Mouse (Mus musculus): ENCODE data around the gene Nup62. TPM values are rescaled to one million over a fixed set of nuclear protein-coding genes. Genes with fewer than 3 reads are reported as not detected.

Nup62 gene
- polyA plus RNA-seq, 2 experiments: 31.5 to 44.8 TPM

DNA sequence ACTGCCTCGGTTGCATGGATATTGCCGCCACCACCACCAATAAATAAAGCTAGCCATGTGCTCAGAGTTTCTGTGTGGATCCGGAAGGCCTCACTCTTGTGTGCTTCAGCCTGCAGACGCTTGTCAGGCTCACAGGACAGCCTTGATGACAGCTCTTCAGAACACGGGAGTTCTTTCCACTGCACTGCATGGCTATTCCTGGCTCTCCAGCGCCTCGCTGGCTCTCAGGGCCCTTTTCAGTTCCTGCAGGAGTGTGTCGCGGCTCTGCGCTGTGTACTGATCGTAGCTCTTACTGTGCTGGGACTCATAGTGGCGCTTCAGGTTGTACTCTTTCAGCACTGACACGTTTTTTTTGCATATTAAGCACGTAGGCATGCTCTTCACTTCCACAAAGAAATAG, 61.9 kb downstream of the Nup62 start:
- peaks cover 5% of the 10 kb centered on the region for H3K36me3 ChIP-seq (replicated peaks; ENCODE audit: control insufficient read depth, insufficient read depth, low read depth)
- no peaks in the 10 kb centered on the region for H3K27me3 ChIP-seq (ENCODE audit: control insufficient read depth, insufficient read depth, low read length)
- H3K9ac ChIP-seq (replicated peaks): no peak overlapping the region
- no peak overlapping the region for H3K4me3 ChIP-seq (ENCODE audit: insufficient read depth in 1 of 2, low read depth in 2 of 2, low read length in 2 of 2)
- 82% methylated on average over 14 of the region's 14 CpGs for WGBS (ENCODE audit: insufficient replicate concordance)
- no peak overlapping the region for H3K4me2 ChIP-seq (ENCODE audit: low read depth)
- ATAC-seq (ENCODE audit: insufficient read depth): no peak
- no peak for DNase-seq (ENCODE audit: low read depth in 3 of 3, low spot score in 3 of 3)
- no peak overlapping the region for H3K27ac ChIP-seq
- 0 out of 4 replicates have a peak, but pooled peaks cover 0 to 2% of the 10 kb centered on the region in 2 experiments for H3K4me1 ChIP-seq (replicated peaks; ENCODE audit: control insufficient read depth in 2 of 2, insufficient read depth in 2 of 2, low read length in 1 of 2)
- H3K9me3 ChIP-seq (ENCODE audit: control insufficient read depth, low read length): no peaks in the 10 kb centered on the region
- no peak for TF ChIP-seq EP300 (IDR thresholded peaks at IDR 0.05; ENCODE audit: low read depth)
- TF ChIP-seq CTCF (IDR thresholded peaks at IDR 0.05; ENCODE audit: low read depth): no peak

MicroRNAs encoded within 50 kb of the gene (microRNA counts, 519-probe panel; counts per million panel counts)
- microRNA mmu-miR-707: 69.9 counts per million

Small RNA genes lying within 50 kb of the gene (microRNA-seq; reads per million reads assigned to microRNA genes)
- gene Mir707: not detected

Other genes with a start within 250 kb of the Nup62 start
- 4.3 and 5.8 TPM in 2 replicates for gene Napsa, start 243.7 kb upstream of the Nup62 start, polyA plus RNA-seq (2012; rRNA removed)
- 6.7 and 8.6 TPM in 2 replicates for gene Napsa, start 243.7 kb upstream of the Nup62 start, polyA plus RNA-seq (2014; fragmentation: Nextera tagmentation; extraction: Ambion mirVana)
- gene Kcnc3, start 225.4 kb upstream of the Nup62 start, polyA plus RNA-seq (2012; rRNA removed): 0.16 and 0.24 TPM in 2 replicates
- not detected in 2 replicates for gene Kcnc3, start 225.4 kb upstream of the Nup62 start, polyA plus RNA-seq (2014; fragmentation: Nextera tagmentation; extraction: Ambion mirVana)
- gene Myh14, start 145.2 kb upstream of the Nup62 start, polyA plus RNA-seq (2012; rRNA removed): 0.15 and 0.75 TPM in 2 replicates
- gene Myh14, start 145.2 kb upstream of the Nup62 start, polyA plus RNA-seq (2014; fragmentation: Nextera tagmentation; extraction: Ambion mirVana): 0.09 and 0.23 TPM in 2 replicates
- not detected in 2 replicates for gene Izumo2, start 107.3 kb upstream of the Nup62 start, polyA plus RNA-seq (2012; rRNA removed)
- not detected in 2 replicates for gene Izumo2, start 107.3 kb upstream of the Nup62 start, polyA plus RNA-seq (2014; fragmentation: Nextera tagmentation; extraction: Ambion mirVana)
- gene Vrk3, start 67.7 kb upstream of the Nup62 start, polyA plus RNA-seq (2012; rRNA removed): 22.2 and 23.7 TPM in 2 replicates
- 20.4 and 22.2 TPM in 2 replicates for gene Vrk3, start 67.7 kb upstream of the Nup62 start, polyA plus RNA-seq (2014; fragmentation: Nextera tagmentation; extraction: Ambion mirVana)
- 0.79 and 0.96 TPM in 2 replicates for gene Zfp473, start 65.0 kb upstream of the Nup62 start, polyA plus RNA-seq (2012; rRNA removed)
- 0.81 and 1.1 TPM in 2 replicates for gene Zfp473, start 65.0 kb upstream of the Nup62 start, polyA plus RNA-seq (2014; fragmentation: Nextera tagmentation; extraction: Ambion mirVana)
- 0.36 and 0.40 TPM in 2 replicates for gene Il4i1, start 299 bp downstream of the Nup62 start, polyA plus RNA-seq (2012; rRNA removed)
- gene Il4i1, start 299 bp downstream of the Nup62 start, polyA plus RNA-seq (2014; fragmentation: Nextera tagmentation; extraction: Ambion mirVana): 0.22 and 0.52 TPM in 2 replicates
- gene Atf5, start 570 bp downstream of the Nup62 start, polyA plus RNA-seq (2012; rRNA removed): 33.8 and 36.4 TPM in 2 replicates
- 2.5 TPM in 2 replicates for gene Atf5, start 570 bp downstream of the Nup62 start, polyA plus RNA-seq (2014; fragmentation: Nextera tagmentation; extraction: Ambion mirVana)
- gene Akt1s1, start 32.9 kb downstream of the Nup62 start, polyA plus RNA-seq (2012; rRNA removed): 25.8 and 36.4 TPM in 2 replicates
- 10.0 and 10.6 TPM in 2 replicates for gene Akt1s1, start 32.9 kb downstream of the Nup62 start, polyA plus RNA-seq (2014; fragmentation: Nextera tagmentation; extraction: Ambion mirVana)
- 12.9 and 16.2 TPM in 2 replicates for gene Tbc1d17, start 33.0 kb downstream of the Nup62 start, polyA plus RNA-seq (2012; rRNA removed)
- 18.3 and 20.2 TPM in 2 replicates for gene Tbc1d17, start 33.0 kb downstream of the Nup62 start, polyA plus RNA-seq (2014; fragmentation: Nextera tagmentation; extraction: Ambion mirVana)
- gene Pnkp, start 41.1 kb downstream of the Nup62 start, polyA plus RNA-seq (2012; rRNA removed): 12.7 and 14.3 TPM in 2 replicates
- 15.6 and 17.0 TPM in 2 replicates for gene Pnkp, start 41.1 kb downstream of the Nup62 start, polyA plus RNA-seq (2014; fragmentation: Nextera tagmentation; extraction: Ambion mirVana)
- 47.3 and 54.1 TPM in 2 replicates for gene Ptov1, start 53.7 kb downstream of the Nup62 start, polyA plus RNA-seq (2012; rRNA removed)
- 35.0 and 42.1 TPM in 2 replicates for gene Ptov1, start 53.7 kb downstream of the Nup62 start, polyA plus RNA-seq (2014; fragmentation: Nextera tagmentation; extraction: Ambion mirVana)
- 29.3 and 35.1 TPM in 2 replicates for gene Med25, start 76.6 kb downstream of the Nup62 start, polyA plus RNA-seq (2012; rRNA removed)
- 24.2 and 27.1 TPM in 2 replicates for gene Med25, start 76.6 kb downstream of the Nup62 start, polyA plus RNA-seq (2014; fragmentation: Nextera tagmentation; extraction: Ambion mirVana)
- 5.9 and 6.5 TPM in 2 replicates for gene Fuz, start 80.0 kb downstream of the Nup62 start, polyA plus RNA-seq (2012; rRNA removed)
- gene Fuz, start 80.0 kb downstream of the Nup62 start, polyA plus RNA-seq (2014; fragmentation: Nextera tagmentation; extraction: Ambion mirVana): 5.0 and 5.5 TPM in 2 replicates
- gene Ap2a1, start 113.4 kb downstream of the Nup62 start, polyA plus RNA-seq (2012; rRNA removed): 62.2 and 67.6 TPM in 2 replicates
- 69.6 and 74.2 TPM in 2 replicates for gene Ap2a1, start 113.4 kb downstream of the Nup62 start, polyA plus RNA-seq (2014; fragmentation: Nextera tagmentation; extraction: Ambion mirVana)
- gene Tsks, start 127.1 kb downstream of the Nup62 start, polyA plus RNA-seq (2012; rRNA removed): 0.07 and 0.22 TPM in 2 replicates
- gene Tsks, start 127.1 kb downstream of the Nup62 start, polyA plus RNA-seq (2014; fragmentation: Nextera tagmentation; extraction: Ambion mirVana): 0.05 TPM in 1 of 2 replicates, not detected in the other
- gene Cpt1c, start 158.8 kb downstream of the Nup62 start, polyA plus RNA-seq (2012; rRNA removed): 2.5 and 3.0 TPM in 2 replicates
- 0.80 and 1.3 TPM in 2 replicates for gene Cpt1c, start 158.8 kb downstream of the Nup62 start, polyA plus RNA-seq (2014; fragmentation: Nextera tagmentation; extraction: Ambion mirVana)
- 168 and 174 TPM in 2 replicates for gene Prmt1, start 170.5 kb downstream of the Nup62 start, polyA plus RNA-seq (2012; rRNA removed)
- gene Prmt1, start 170.5 kb downstream of the Nup62 start, polyA plus RNA-seq (2014; fragmentation: Nextera tagmentation; extraction: Ambion mirVana): 50.4 and 51.2 TPM in 2 replicates
- gene Irf3, start 181.6 kb downstream of the Nup62 start, polyA plus RNA-seq (2012; rRNA removed): 40.3 and 41.0 TPM in 2 replicates
- gene Irf3, start 181.6 kb downstream of the Nup62 start, polyA plus RNA-seq (2014; fragmentation: Nextera tagmentation; extraction: Ambion mirVana): 28.0 and 32.1 TPM in 2 replicates
- gene Bcl2l12, start 182.6 kb downstream of the Nup62 start, polyA plus RNA-seq (2012; rRNA removed): 11.4 and 14.4 TPM in 2 replicates
- 11.7 and 11.9 TPM in 2 replicates for gene Bcl2l12, start 182.6 kb downstream of the Nup62 start, polyA plus RNA-seq (2014; fragmentation: Nextera tagmentation; extraction: Ambion mirVana)
- 16.2 and 16.9 TPM in 2 replicates for gene Scaf1, start 200.3 kb downstream of the Nup62 start, polyA plus RNA-seq (2012; rRNA removed)
- gene Scaf1, start 200.3 kb downstream of the Nup62 start, polyA plus RNA-seq (2014; fragmentation: Nextera tagmentation; extraction: Ambion mirVana): 11.0 and 14.5 TPM in 2 replicates
- gene Rras, start 201.9 kb downstream of the Nup62 start, polyA plus RNA-seq (2012; rRNA removed): 16.3 and 19.7 TPM in 2 replicates
- gene Rras, start 201.9 kb downstream of the Nup62 start, polyA plus RNA-seq (2014; fragmentation: Nextera tagmentation; extraction: Ambion mirVana): 15.4 and 20.6 TPM in 2 replicates
- 1.8 and 2.6 TPM in 2 replicates for gene Prr12, start 236.8 kb downstream of the Nup62 start, polyA plus RNA-seq (2012; rRNA removed)
- 1.9 and 2.2 TPM in 2 replicates for gene Prr12, start 236.8 kb downstream of the Nup62 start, polyA plus RNA-seq (2014; fragmentation: Nextera tagmentation; extraction: Ambion mirVana)
- gene Nosip, start 246.3 kb downstream of the Nup62 start, polyA plus RNA-seq (2012; rRNA removed): 24.5 and 26.4 TPM in 2 replicates
- 23.1 and 27.4 TPM in 2 replicates for gene Nosip, start 246.3 kb downstream of the Nup62 start, polyA plus RNA-seq (2014; fragmentation: Nextera tagmentation; extraction: Ambion mirVana)
- gene Prrg2, start 246.6 kb downstream of the Nup62 start, polyA plus RNA-seq (2012; rRNA removed): 8.5 and 10.1 TPM in 2 replicates
- 6.2 and 7.3 TPM in 2 replicates for gene Prrg2, start 246.6 kb downstream of the Nup62 start, polyA plus RNA-seq (2014; fragmentation: Nextera tagmentation; extraction: Ambion mirVana)

Measured in liver, embryonic 14.5 days (tissue).